Mouse (Mus musculus): ENCODE results near the gene Smap2.

The Smap2 gene

GRCm38 (mm10) chr4:120974711-120975427 lies 42.2 kb downstream of the Smap2 start:
- DNase-seq = no peak

- no peak for DNase-seq
These were observed 45.2 kb downstream of the Smap2 start for GRCm38 (mm10) chr4:120971842-120972241.

DNA sequence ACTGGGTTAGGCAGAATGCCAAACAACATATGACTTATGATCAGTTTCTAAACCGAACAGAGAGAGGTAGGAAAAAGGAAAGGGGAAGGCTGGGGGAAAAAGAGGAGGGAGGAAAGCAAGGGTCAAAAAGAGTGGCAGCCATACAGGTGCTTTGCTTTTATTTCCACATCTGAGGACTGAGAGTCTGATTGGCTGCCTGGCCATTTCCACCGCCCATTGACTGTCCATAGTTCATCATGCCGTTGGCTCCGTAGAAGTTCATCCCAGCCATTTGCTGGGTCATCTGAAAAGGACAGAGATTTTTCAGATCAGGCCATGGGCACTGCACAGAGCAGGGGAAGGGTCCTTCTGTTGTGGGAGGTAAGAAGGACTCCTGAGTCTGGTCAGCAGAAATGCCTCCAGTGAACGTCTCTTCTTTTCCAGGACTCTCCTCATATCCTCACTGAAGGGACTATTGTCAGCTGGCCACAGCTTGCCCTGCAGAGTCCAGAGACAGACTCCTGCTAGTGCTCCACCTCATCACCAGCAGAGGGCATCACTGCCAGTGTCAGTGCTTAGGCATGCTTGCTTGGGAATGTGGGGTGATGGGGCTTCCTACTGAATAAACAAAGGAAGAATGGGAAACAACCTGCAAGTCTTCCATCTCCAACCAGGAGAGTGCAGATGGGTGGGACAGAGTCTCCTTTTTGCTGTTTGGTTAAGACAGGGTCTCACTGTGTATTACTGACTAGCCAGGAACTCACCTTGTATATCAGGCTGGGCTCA lies 47.5 kb downstream of the Smap2 start:
- peak; percentile 52 to 66 for DNase-seq

DNA sequence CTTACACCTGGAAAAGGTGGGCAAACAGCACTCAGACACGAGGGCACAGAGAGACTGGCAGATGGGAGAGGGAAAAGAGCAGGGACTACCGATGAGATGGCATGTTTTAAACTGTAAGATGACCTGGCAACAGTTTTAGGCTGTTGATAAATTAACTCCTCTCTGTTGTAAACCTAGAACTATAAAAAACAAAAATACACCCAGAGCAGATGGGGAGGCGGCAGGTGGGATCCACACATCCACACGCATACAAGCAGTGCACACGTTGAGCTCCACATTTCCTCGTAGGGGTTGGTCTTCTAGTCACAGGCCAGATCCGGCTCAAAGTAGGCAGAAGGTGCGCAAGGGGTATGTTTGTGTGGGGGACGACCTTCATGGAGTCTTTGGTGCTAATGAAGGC lies 48.6 kb downstream of the Smap2 start:
- no peak for DNase-seq

DNA sequence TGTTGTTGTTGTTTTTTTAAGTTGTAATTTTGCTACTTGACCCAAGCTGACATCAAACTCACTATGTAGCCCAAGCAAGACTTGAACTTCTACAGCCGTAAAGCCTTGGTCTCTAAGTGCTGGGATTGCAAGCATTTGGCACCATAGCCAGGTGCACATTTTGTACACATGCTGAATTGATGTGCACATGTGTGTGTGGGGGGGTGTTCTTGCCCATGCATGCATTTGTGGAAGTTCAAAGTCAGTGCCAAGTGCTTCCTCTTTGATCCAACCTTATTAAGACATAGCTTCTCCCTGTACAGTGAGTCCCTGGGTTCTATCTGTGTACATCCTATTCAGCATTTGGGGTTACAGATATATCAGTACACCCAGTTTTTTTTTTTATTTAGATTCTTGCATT lies 61.5 kb downstream of the Smap2 start:
- DNase-seq = no peak

DNA sequence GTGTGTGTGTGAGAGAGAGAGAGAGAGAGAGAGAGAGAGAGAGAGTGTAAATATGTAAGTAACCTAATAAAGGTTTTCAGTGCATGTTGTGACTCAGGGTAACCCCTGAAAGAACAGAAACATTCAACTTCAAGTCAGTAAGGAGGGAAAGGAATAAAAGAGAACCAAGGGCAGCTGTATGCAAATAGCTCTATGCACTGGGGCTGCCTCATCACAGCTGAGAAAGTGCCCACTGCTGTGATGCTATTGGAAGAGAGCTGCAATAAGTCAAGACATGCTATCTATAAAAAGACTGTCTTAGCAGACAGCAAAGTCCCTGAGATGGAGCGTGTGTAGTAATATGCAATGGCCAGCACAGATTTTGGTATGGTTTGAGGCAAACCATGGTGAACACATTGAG lies 63.4 kb downstream of the Smap2 start:
- DNase-seq = no peak

- DNase-seq = no peak
These were observed 64.0 kb downstream of the Smap2 start for GRCm38 (mm10) chr4:120953038-120953437.

DNA sequence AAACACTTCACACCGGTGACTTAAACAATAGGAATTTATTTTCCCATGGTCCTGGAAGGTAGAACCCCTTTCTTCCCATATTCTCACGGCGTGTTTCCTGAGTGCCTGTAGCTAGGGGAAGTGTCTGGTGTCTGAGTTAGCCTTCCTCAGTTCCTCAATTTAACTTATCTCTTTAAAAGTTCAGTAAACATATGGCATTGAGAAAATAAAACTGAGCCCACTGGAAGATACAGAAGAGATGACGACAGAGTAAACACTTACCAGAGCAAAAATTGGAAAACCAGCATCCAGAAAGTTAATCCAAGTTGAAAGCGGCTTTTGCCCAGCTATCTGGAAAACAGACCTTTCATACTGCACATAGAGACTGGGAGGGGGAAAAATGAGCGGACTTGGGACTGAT lies 64.9 kb downstream of the Smap2 start:
- DNase-seq = no peak

- DNase-seq = peak; percentile 94 to 96
These were observed 65.5 kb downstream of the Smap2 start, which contains the start of gene Zfp69 for GRCm38 (mm10) chr4:120951428-120951973. Gene Zfp69, minus strand, starts transcription at chr4:120951699.

DNA sequence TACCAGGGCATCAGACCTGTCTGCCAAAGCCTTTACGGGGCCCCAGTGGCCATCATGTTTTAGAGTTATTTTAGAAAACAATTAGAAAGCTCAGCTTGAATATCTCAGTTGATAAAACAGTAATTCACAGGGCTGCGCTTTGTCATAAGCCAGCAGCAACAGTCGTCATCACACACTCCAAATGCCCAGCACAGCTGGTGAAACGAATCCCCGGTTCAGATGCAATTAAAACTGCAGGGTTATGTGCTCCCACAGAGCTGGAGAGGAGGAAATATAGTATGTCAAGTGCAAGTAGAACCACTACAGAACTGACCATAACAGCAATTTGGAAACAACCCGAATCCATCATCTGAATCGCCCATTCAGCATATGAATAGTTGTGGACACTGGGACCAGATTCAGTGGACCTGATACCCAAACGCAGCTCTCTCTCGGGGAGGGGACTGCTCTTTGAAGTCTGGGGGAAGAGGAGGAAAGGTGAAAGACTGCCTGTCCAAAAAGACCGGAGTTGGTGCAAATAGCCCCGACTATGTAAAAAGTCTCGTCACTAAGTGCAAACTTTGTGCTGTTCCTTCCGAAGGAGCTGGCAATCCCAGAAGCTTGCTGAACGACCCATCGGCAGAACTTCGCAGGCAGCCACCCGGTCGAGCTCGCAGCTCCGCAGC lies 66.2 kb downstream of the Smap2 start:
- DNase-seq = no peak

- DNase-seq = peak; percentile 62 to 73
These were observed 68.1 kb downstream of the Smap2 start for GRCm38 (mm10) chr4:120948938-120949337.

DNA sequence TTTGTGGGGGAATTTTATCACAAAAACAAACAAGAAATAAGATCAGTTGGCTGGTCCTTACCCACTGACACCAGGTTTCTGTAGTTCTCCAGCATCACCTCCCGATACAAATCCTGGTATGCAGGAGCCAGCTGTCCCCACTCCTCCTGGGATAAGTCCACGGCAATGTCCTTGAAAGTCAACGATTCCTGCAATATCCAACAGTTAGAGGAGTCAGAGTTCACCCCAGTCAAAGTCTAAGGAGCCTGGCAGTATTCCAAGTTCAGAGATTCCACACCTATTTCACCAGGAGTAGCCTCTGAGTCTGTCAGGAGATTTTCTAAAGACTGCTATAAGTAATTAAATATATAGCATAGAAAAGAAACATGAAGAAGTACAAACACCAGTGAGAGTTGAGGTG lies 82.0 kb downstream of the Smap2 start:
- no peak for DNase-seq

- no peak for DNase-seq
These were observed 86.3 kb downstream of the Smap2 start for GRCm38 (mm10) chr4:120930736-120931135.

DNA sequence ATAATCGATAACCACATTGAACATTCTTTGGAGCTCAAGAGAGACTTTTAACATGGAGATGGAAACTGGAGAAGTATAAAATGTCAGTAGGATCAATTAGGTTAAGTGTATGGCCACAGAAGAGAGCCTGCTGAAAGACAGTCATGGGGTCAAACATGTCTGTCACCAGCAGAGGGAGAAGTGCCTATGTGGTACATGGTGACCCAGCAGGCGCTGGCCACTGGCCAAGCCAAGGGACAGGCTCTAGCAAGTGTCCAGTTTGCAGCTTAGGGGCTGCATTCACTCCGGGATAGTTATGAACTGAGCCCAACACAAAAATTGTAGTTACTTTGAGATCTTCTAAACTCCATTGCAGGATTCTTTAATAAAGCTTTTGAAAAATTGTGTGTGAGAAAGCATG lies 88.4 kb downstream of the Smap2 start:
- peak; percentile 24 to 59 for DNase-seq

DNA sequence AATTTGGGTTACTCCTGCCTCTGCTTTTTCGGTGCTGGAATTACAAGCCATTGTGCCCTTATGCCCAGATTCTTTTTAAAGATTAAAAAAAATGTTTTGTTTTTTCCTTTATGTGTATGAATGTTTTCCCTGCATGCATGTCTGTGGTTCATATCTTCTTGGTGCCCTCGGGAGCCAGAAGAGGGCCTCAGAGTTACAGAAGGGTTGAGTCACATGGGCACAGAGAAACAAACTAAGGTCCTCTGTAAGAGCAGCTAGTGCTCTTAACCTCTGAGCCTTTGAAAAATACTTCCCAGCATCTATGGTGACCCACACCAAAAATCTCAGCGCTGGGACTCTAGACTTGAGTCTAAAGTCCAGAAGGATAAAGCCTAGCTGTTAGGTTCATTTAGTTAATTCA lies 91.7 kb downstream of the Smap2 start:
- DNase-seq = peak; percentile 23 to 57

- DNase-seq = peak; percentile 94 to 97
These were observed 92.3 kb downstream of the Smap2 start, which contains the start of gene Exo5 for GRCm38 (mm10) chr4:120924554-120925299. Gene Exo5, minus strand, starts transcription at chr4:120925017.

DNA sequence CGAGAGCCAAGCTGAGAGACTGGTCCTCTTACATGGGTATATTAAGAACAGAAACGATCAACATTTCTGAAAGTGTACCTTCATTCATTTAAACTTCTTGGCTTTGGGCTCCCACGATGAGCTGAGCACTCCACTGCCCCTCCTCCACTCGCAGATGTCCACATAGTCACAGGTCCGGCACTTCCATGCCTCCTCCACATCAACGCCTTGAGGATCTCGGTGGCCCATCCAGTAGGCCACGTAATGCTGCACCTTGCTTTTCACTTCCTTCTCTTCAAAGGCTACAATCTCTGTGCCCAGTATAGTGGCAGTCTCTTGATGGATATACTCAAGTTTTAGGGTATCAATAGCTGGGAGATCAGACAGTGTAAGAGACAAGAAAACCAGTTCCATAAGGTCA lies 95.6 kb downstream of the Smap2 start:
- DNase-seq = no peak

Measured in kidney, postnatal 4 days (tissue).